Mouse (Mus musculus): Measurements from ENCODE around the gene Cfap45.

GRCm38 (mm10) chr1:172539827-172540226 is 19.2 kb downstream of the Cfap45 start:
- no peak for TF ChIP-seq USF1 (IDR thresholded peaks at IDR 0.05; ENCODE audit: low read depth)
- no peak for TF ChIP-seq CTCF (IDR thresholded peaks at IDR 0.05; ENCODE audit: control insufficient read depth, insufficient read depth, insufficient read length)
- TF ChIP-seq MYOG (IDR thresholded peaks at IDR 0.05; ENCODE audit: control insufficient read depth, extremely low read depth, insufficient read length), result no peak
- TF ChIP-seq MAX (IDR thresholded peaks at IDR 0.05), result no peak

All from C2C12 (cell line).